Mouse (Mus musculus): ENCODE measurements around the gene Iqschfp.

Gene Iqschfp

GRCm38 (mm10) chr3:68201214-68201613 lies 309.2 kb downstream of the Iqschfp start:
- in situ Hi-C loops (cut with MboI; ENCODE audit: low sequenced_read_pairs): no loop called here

- in situ Hi-C loops (cut with MboI; ENCODE audit: low sequenced_read_pairs): no loop called here
These were observed 310.3 kb downstream of the Iqschfp start for GRCm38 (mm10) chr3:68202162-68202902.

GRCm38 (mm10) chr3:68203934-68204467 lies 312.0 kb downstream of the Iqschfp start:
- in situ Hi-C loops (cut with MboI; ENCODE audit: low sequenced_read_pairs): no loop called here

- in situ Hi-C loops (cut with MboI; ENCODE audit: low sequenced_read_pairs): no loop called here
These were observed 318.4 kb downstream of the Iqschfp start for GRCm38 (mm10) chr3:68210422-68210821.

- in situ Hi-C loops (cut with MboI; ENCODE audit: low sequenced_read_pairs): no loop called here
These were observed 329.4 kb downstream of the Iqschfp start for GRCm38 (mm10) chr3:68221452-68221851.

- in situ Hi-C loops (cut with MboI; ENCODE audit: low sequenced_read_pairs): no loop called here
These were observed 347.9 kb downstream of the Iqschfp start for GRCm38 (mm10) chr3:68239887-68240286.

GRCm38 (mm10) chr3:68243239-68243638 lies 351.2 kb downstream of the Iqschfp start:
- in situ Hi-C loops (cut with MboI; ENCODE audit: low sequenced_read_pairs): no loop called here

- in situ Hi-C loops (cut with MboI; ENCODE audit: low sequenced_read_pairs): no loop called here
These were observed 354.1 kb downstream of the Iqschfp start for GRCm38 (mm10) chr3:68246154-68246553.

- in situ Hi-C loops (cut with MboI; ENCODE audit: low sequenced_read_pairs): no loop called here
These were observed 358.6 kb downstream of the Iqschfp start for GRCm38 (mm10) chr3:68250589-68250988.

GRCm38 (mm10) chr3:68252335-68252734 lies 360.3 kb downstream of the Iqschfp start:
- in situ Hi-C loops (cut with MboI; ENCODE audit: low sequenced_read_pairs): no loop called here

GRCm38 (mm10) chr3:68262304-68262703 lies 370.3 kb downstream of the Iqschfp start:
- in situ Hi-C loops (cut with MboI; ENCODE audit: low sequenced_read_pairs): no loop called here

- in situ Hi-C loops (cut with MboI; ENCODE audit: low sequenced_read_pairs): no loop called here
These were observed 375.9 kb downstream of the Iqschfp start for GRCm38 (mm10) chr3:68267905-68268304.

GRCm38 (mm10) chr3:68269251-68269650 lies 377.2 kb downstream of the Iqschfp start:
- in situ Hi-C loops (cut with MboI; ENCODE audit: low sequenced_read_pairs): no loop called here

- in situ Hi-C loops (cut with MboI; ENCODE audit: low sequenced_read_pairs): no loop called here
These were observed 378.2 kb downstream of the Iqschfp start for GRCm38 (mm10) chr3:68270246-68270645.

GRCm38 (mm10) chr3:68271457-68271856 lies 379.4 kb downstream of the Iqschfp start:
- in situ Hi-C loops (cut with MboI; ENCODE audit: low sequenced_read_pairs): no loop called here

GRCm38 (mm10) chr3:68271881-68272280 lies 379.8 kb downstream of the Iqschfp start:
- in situ Hi-C loops (cut with MboI; ENCODE audit: low sequenced_read_pairs): no loop called here

- in situ Hi-C loops (cut with MboI; ENCODE audit: low sequenced_read_pairs): no loop called here
These were observed 391.0 kb downstream of the Iqschfp start for GRCm38 (mm10) chr3:68282844-68283594.

GRCm38 (mm10) chr3:68283595-68283991 lies 391.6 kb downstream of the Iqschfp start:
- in situ Hi-C loops (cut with MboI; ENCODE audit: low sequenced_read_pairs): no loop called here

- in situ Hi-C loops (cut with MboI; ENCODE audit: low sequenced_read_pairs): no loop called here
These were observed 392.5 kb downstream of the Iqschfp start for GRCm38 (mm10) chr3:68284500-68284899.

GRCm38 (mm10) chr3:68296752-68297151 lies 404.7 kb downstream of the Iqschfp start:
- in situ Hi-C loops (cut with MboI; ENCODE audit: low sequenced_read_pairs): no loop called here

GRCm38 (mm10) chr3:68305647-68306046 lies 413.6 kb downstream of the Iqschfp start:
- in situ Hi-C loops (cut with MboI; ENCODE audit: low sequenced_read_pairs): no loop called here

GRCm38 (mm10) chr3:68306726-68307125 lies 414.7 kb downstream of the Iqschfp start:
- in situ Hi-C loops (cut with MboI; ENCODE audit: low sequenced_read_pairs): no loop called here
